Mouse (Mus musculus) A20 (cell line): ENCODE measurements around the gene Tcf21.

Experiments used
- DNase-seq: peaks from one replicate; pipeline ENCODE4 v3.0.0-alpha.2; 2011; ENCODE audit warnings: low read depth, low spot score

Tcf21 gene

GRCm38 (mm10) chr10:22819871-22820590 lies at the start of gene Tcf21:
Gene Tcf21, minus strand, starts transcription at chr10:22820174.
- DNase-seq = no peak

- DNase-seq = no peak
These were observed 48.5 kb upstream of the Tcf21 start for GRCm38 (mm10) chr10:22868386-22868918.

- DNase-seq = no peak
These were observed 47.2 kb upstream of the Tcf21 start for GRCm38 (mm10) chr10:22867210-22867609.

GRCm38 (mm10) chr10:22858111-22858510 lies 38.1 kb upstream of the Tcf21 start:
- DNase-seq = peak; percentile 49

- DNase-seq = no peak
These were observed 34.4 kb upstream of the Tcf21 start for GRCm38 (mm10) chr10:22854330-22854729.

GRCm38 (mm10) chr10:22845351-22845750 lies 25.4 kb upstream of the Tcf21 start:
- DNase-seq = no peak

GRCm38 (mm10) chr10:22844731-22845130 lies 24.8 kb upstream of the Tcf21 start:
- no peak for DNase-seq

- DNase-seq = no peak
These were observed 23.7 kb upstream of the Tcf21 start for GRCm38 (mm10) chr10:22843440-22844361.

- DNase-seq = no peak
These were observed 22.9 kb upstream of the Tcf21 start for GRCm38 (mm10) chr10:22842781-22843439.

- DNase-seq = no peak
These were observed 22.1 kb upstream of the Tcf21 start for GRCm38 (mm10) chr10:22842113-22842512.

- DNase-seq = no peak
These were observed 6.3 kb upstream of the Tcf21 start for GRCm38 (mm10) chr10:22826244-22826643.

GRCm38 (mm10) chr10:22822896-22823295 lies 2.9 kb upstream of the Tcf21 start:
- DNase-seq = no peak

GRCm38 (mm10) chr10:22822486-22822885 lies 2.5 kb upstream of the Tcf21 start:
- DNase-seq = no peak

- DNase-seq = no peak
These were observed 1.7 kb upstream of the Tcf21 start for GRCm38 (mm10) chr10:22821709-22822108.

- no peak for DNase-seq
These were observed 1.3 kb upstream of the Tcf21 start for GRCm38 (mm10) chr10:22821267-22821666.

GRCm38 (mm10) chr10:22820841-22821240 lies 867 bp upstream of the Tcf21 start:
- no peak for DNase-seq

- no peak for DNase-seq
These were observed 619 bp downstream of the Tcf21 start for GRCm38 (mm10) chr10:22819239-22819870.

- no peak for DNase-seq
These were observed 1.3 kb downstream of the Tcf21 start for GRCm38 (mm10) chr10:22818600-22819238.

GRCm38 (mm10) chr10:22817976-22818375 lies 2.0 kb downstream of the Tcf21 start:
- no peak for DNase-seq

- no peak for DNase-seq
These were observed 2.4 kb downstream of the Tcf21 start for GRCm38 (mm10) chr10:22817561-22817960.

- DNase-seq = no peak
These were observed 3.7 kb downstream of the Tcf21 start for GRCm38 (mm10) chr10:22816237-22816762.
